Mouse (Mus musculus) testis, adult 2 months (tissue): ENCODE data around the gene Gm39566. TPM values are rescaled to one million over a fixed set of nuclear protein-coding genes. Genes with fewer than 3 reads are reported as not detected.

Source experiments
- H3K27ac ChIP-seq: fragments of 200-500 bp; 2 replicates; pipeline ENCODE4 v1.5.1; 2012; ENCODE audit warnings: low read depth, low read length; ENCODE audit not compliant: control insufficient read depth, insufficient read depth
- H3K27me3 ChIP-seq: fragments of 200-500 bp; 2 replicates; pipeline ENCODE4 v1.6.1; 2012; ENCODE audit warnings: mild to moderate bottlenecking, low read length, moderate library complexity; ENCODE audit not compliant: control insufficient read depth, insufficient read depth
- H3K36me3 ChIP-seq: fragments of 200-500 bp; 2 replicates; pipeline ENCODE4 v1.6.1; 2012; ENCODE audit warnings: mild to moderate bottlenecking, low read length; ENCODE audit not compliant: control insufficient read depth, insufficient read depth
- H3K4me1 ChIP-seq: fragments of 200-500 bp; 2 replicates; pipeline ENCODE4 v1.6.1; 2012; ENCODE audit warnings: low read length; ENCODE audit not compliant: control insufficient read depth, insufficient read depth
- H3K4me3 ChIP-seq: fragments of 200-500 bp; 2 replicates; pipeline ENCODE4 v1.5.1; 2012; ENCODE audit warnings: low read depth, mild to moderate bottlenecking, low read length, moderate library complexity, mixed read lengths; ENCODE audit not compliant: control insufficient read depth
- CTCF ChIP-seq: fragments of 200-500 bp; IDR thresholded peaks from 2 replicates; pipeline ENCODE4 v1.5.1; 2012; ENCODE audit warnings: low read depth, mild to moderate bottlenecking, inconsistent platforms, low read length, moderate library complexity; ENCODE audit not compliant: control insufficient read depth, insufficient read depth, insufficient replicate concordance
- POLR2A ChIP-seq: fragments of 200-500 bp; IDR thresholded peaks from 2 replicates; pipeline ENCODE4 v1.6.1; 2012; ENCODE audit warnings: low read depth, mild to moderate bottlenecking, inconsistent platforms, low read length, moderate library complexity; ENCODE audit not compliant: control insufficient read depth
- polyA plus RNA-seq: library from polyadenylated mRNA; depleted of rRNA; stranded (reverse); fragments of >200 nt; gene quantifications from 2 replicates; pipeline ENCODE4 v1.2.3, GENCODE M21; 2012

Gene Gm39566
- polyA plus RNA-seq, 1 experiment: 193 TPM

DNA sequence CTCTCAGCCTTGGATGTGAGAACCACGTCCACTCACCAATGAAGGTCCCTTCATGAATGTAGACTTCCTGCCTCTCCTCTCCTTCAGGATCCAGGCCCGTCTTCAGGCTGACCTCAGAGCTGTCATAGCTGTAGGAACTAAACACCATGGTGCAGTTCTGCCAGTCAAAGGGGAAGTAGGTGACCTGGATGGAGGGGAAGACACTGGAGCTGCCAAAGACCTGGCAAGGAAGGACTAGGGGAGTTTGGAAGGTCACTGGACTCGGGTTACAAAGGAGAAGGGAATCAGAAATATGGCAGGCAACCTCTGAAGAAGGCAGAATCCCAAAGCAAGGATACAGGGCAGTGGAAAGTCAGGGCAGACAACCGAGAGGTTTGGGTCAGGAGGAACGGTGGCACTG is 21.7 kb downstream of the Gm39566 start:
- no peak for TF ChIP-seq CTCF
- no peak for TF ChIP-seq POLR2A
- Histone ChIP-seq H3K4me3 (no peak overlapping the region), H3K36me3 (no peaks in the 10 kb centered on the region), H3K27ac (no peak overlapping the region), H3K27me3 (no peaks in the 10 kb centered on the region), H3K4me1 (peaks cover 3% of the 10 kb centered on the region)

DNA sequence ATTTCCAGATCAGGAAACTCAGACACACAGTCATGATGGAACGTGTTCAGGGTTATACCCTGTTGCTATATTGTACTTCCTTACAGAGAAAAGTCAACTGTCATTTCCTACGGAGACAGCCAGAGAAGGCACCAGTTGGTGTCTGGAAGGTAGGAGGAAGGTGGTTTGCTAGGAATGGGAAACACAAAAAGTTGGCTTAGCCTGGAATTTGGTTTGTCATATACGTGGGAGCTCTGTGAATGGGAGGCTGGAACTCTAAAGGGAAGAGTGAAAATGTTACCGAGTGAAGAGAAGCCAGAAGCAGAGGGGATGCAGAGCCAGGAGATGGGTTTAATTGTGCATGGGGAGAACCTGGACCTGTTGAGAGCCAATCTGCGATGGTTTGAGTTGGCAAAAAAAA is 23.7 kb downstream of the Gm39566 start:
- Histone ChIP-seq H3K4me1 (peaks cover 3% of the 10 kb centered on the region), H3K27ac (no peak overlapping the region), H3K4me3 (no peak overlapping the region), H3K36me3 (no peaks in the 10 kb centered on the region), H3K27me3 (no peaks in the 10 kb centered on the region)
- TF ChIP-seq POLR2A (no peak), CTCF (no peak)

DNA sequence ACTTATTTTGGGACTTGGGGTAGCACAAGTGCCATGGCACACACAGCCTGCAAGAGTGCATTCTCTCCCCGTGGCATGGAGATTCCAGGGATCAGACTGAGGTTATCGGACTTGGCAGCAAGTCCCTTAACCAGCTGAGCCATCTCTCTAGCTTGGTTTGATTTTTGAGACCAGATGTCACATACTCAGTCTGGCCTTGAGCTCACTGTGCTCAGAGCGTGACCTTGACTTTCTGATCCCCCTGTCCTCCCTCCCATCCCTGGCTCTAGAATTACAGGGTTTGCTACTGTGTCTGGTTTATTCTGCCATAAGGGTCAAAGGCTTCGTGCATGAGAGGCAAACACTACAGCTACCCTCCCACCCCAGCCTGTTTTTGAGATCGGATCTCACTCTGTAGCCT is 25.7 kb downstream of the Gm39566 start:
- Histone ChIP-seq H3K27me3 (no peaks in the 10 kb centered on the region), H3K4me1 (no peaks in the 10 kb centered on the region; the same call in 1 of the 2 replicates), H3K36me3 (no peaks in the 10 kb centered on the region), H3K4me3 (no peak overlapping the region), H3K27ac (no peak overlapping the region)
- TF ChIP-seq POLR2A (no peak), CTCF (no peak)

DNA sequence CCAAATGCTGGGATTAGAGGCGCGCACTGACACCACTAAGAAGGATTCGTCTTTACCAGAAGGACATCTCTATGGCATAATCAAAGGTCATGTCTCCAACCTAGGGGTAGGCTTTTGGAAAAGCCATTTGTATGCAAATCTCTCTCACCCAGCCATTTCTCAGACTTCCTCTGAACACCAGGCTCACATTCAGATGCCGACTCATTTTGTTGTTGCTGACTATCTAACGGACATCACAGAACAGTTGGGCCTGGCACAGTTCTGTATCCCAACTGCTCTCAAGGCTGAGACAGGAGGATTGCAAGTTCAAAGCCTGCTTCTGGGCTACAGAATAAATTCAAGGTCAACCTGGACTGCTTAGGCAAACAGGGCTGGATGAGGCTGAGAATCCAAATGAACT is 27.8 kb downstream of the Gm39566 start:
- Histone ChIP-seq H3K4me3 (no peak overlapping the region), H3K27ac (no peak overlapping the region), H3K4me1 (no peaks in the 10 kb centered on the region; the same call in 1 of the 2 replicates), H3K36me3 (no peaks in the 10 kb centered on the region), H3K27me3 (no peaks in the 10 kb centered on the region)
- TF ChIP-seq CTCF (no peak), POLR2A (no peak)

DNA sequence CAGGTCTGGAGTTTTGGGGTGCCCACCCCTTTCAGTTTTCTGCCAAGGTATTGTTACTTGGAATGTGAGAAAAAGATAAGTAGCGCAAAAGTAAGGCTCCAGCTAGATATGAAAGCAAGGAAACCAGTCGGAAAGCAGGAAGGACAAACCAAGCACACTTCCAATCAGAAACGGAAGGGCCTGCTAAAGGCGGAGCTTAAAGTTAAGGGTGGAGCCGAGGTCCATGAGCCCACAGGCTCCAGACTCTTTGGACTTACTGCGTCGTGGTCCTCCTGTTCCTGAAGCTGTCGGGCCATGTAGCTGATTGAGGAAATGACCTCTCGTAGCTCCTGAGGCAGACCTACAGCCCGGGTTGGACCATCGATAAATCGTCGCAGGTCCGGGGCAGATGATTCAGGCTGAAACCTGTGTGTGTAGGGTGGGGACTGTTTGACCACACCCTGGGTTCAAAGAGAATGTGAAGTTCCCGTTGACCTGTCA is 30.3 kb downstream of the Gm39566 start:
- peak overlapping the region; percentile 12 for H3K4me3 ChIP-seq
- H3K36me3 ChIP-seq: no peaks in the 10 kb centered on the region
- TF ChIP-seq POLR2A (no peak), CTCF (no peak)
- H3K27ac ChIP-seq: no peak overlapping the region
- H3K27me3 ChIP-seq: no peaks in the 10 kb centered on the region
- no peaks in the 10 kb centered on the region; the same call in 1 of the 2 replicates for H3K4me1 ChIP-seq

DNA sequence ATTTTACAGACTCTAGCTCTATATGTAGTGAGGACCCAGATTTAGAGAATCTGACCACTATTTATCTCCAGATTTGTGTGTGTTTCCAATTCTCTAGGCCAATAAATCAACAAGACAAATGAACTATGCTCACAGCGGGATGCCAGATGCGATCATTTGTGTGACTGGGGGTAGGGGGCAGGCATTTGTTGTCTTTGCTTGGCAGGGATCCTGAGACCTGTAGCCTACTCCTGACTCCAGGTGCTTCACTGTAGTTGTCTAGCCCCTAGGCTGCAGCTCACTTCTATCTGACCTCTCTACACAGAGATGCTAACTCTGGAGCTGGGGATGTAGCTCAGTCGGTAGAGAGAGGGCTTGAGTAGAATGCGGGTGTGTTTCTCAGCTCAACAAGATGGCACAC is 33.3 kb downstream of the Gm39566 start:
- TF ChIP-seq POLR2A (no peak), CTCF (no peak)
- Histone ChIP-seq H3K27ac (no peak overlapping the region), H3K4me1 (peaks cover 11% of the 10 kb centered on the region), H3K36me3 (no peaks in the 10 kb centered on the region), H3K27me3 (no peaks in the 10 kb centered on the region), H3K4me3 (no peak overlapping the region)

DNA sequence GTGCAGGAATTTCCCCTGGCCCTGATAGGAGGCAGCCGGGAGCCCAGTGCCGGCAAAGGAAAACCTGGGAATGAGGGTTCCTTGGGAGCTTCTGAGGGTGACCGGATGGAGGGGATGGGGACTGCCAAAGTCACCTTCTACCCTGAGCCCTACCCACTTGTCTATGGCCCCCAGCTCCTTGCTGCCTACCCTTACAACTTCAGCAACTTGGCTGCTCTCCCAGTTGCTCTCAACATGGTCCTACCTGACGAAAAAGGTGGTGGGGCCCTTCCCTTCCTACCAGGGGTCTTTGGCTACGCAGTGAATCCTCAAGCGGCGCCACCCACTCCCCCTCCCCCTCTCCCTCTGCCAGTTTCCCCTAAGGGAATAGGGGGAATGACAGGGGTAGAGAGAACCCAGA is 36.1 kb downstream of the Gm39566 start:
- Histone ChIP-seq H3K36me3 (no peaks in the 10 kb centered on the region), H3K4me1 (peaks cover 11% of the 10 kb centered on the region), H3K27ac (no peak overlapping the region), H3K4me3 (no peak overlapping the region), H3K27me3 (no peaks in the 10 kb centered on the region)
- TF ChIP-seq POLR2A: no peak
- no peak for TF ChIP-seq CTCF

DNA sequence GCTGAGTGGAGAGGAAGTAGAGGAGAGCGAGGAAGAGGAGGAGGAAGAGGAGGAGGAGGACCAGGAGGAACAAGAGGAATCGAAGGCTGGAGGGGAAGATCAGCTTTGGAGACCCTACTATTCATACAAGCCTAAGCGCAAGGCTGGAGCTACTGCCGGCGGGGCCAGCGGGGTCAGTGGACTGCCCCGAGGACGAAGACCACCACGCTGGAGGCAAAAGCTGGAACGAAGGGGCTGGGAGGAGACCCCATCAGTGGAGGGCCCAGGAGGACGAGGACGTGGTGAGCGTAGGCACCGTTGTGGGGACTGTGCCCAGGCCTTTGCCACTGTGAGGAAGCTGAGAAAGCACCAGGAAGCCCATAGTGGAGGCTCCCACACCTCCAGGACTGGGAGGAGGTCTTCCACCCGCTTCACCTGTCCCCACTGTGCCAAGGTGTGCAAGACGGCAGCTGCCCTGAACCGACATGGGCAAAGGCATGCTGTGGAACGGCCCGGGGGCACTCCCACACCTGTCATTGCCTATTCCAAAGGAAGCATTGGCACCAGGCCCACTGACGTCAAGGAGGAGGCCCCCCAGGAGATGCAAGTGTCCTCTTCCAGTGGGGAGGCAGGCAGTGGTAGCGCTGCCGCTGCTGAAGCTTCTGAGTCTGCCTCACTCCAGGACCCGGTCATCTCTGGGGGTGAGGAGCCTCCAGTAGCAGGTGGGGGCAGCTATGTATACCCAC is 36.7 kb downstream of the Gm39566 start:
- H3K36me3 ChIP-seq: no peaks in the 10 kb centered on the region
- H3K27me3 ChIP-seq: no peaks in the 10 kb centered on the region
- no peak for TF ChIP-seq CTCF
- no peak for TF ChIP-seq POLR2A
- H3K4me1 ChIP-seq: peaks cover 11% of the 10 kb centered on the region
- H3K27ac ChIP-seq: no peak overlapping the region
- no peak overlapping the region for H3K4me3 ChIP-seq
